Mouse (Mus musculus) neutrophil, adult 5-6 weeks (primary cell): ENCODE results near the gene Mt3. TPM values are rescaled to one million over a fixed set of nuclear protein-coding genes. Genes with fewer than 3 reads are reported as not detected.

Experiments used
- ATAC-seq: fragments of 151-379, 151-347 bp; 2 replicates; pipeline ENCODE4 v1.8.0; 2017; ENCODE audit warnings: mild to moderate bottlenecking, moderate TSS enrichment; ENCODE audit not compliant: insufficient number of reproducible peaks, poor library complexity, low FRiP score, severe bottlenecking; ENCODE audit errors: extremely low read depth
- total RNA-seq: library from RNA; stranded (forward); fragments of 200-1000 nt; gene quantifications from 2 replicates; pipeline ENCODE4 v1.2.3, GENCODE M21; 2017

Gene Mt3
- total RNA-seq, 1 experiment from 2014 or later = not detected

- no peak for ATAC-seq
These were observed 28.1 kb downstream of the Mt3 start for GRCm38 (mm10) chr8:94180561-94180908.

DNA sequence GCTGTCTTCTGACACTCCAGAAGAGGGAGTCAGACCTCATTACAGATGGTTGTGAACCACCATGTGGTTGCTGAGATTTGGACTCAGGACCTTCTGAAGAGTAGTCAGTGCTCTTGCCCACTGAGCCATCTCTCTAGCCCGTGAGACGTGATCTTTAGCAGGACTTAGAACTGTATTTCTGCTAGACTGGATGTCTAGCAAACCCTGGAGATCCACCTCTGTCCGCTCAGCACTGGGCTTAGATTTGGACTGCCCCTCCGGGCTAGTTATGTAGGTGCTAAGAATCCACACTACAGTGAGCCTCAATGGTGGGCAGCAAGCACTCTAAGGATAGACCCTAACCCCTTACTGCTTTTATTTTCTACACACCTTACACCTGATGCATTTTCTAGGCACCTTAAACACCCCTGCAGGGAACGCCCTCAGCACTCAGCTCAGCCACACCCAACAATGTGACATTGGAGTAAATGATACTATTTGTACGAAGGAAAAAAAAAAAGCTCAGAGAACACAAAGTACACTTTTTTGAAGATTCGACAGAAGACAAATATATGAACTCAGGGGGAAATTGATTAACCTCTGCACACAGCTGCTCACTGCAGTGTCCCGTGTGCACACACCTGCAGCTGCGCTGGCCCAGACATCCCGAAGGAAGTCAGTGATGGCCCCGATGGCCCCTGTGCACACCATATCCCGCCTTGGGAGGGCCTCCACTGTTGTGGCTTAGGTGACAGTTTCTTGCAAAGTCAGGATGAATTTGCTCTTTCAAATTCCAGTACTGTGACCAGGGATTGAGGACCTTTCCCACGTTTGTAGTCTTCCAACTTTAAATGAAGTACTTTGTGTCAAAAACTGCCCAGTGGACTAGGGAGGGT lies 29.9 kb downstream of the Mt3 start:
- ATAC-seq = no peak

GRCm38 (mm10) chr8:94183117-94183516 lies 30.7 kb downstream of the Mt3 start:
- ATAC-seq = peak; percentile 50

DNA sequence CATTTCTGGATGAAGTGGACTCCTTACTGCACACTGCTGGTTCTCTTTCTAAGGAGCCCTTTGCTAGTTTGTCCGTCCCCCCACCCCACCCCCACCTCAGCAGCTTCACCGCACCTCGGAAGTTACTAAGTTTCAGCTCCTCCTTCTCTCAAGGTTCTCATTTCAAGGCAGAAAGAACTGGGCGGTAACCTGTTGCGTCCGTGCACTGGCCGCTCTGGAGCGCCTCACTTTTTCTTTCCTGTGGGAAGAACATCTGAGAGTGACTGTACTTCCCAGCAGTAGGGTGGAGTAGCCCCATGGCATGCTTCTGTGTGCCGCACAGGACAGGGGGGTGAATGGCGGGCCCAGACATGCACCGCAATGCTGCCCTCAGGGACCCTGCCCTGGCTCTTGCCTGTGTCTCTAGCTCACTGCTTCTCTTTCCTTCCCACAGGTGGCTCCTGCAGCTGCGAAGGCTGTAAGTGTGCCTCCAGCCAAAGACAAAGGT lies 32.0 kb downstream of the Mt3 start:
- no peak for ATAC-seq

GRCm38 (mm10) chr8:94185791-94186190 lies 33.4 kb downstream of the Mt3 start:
- ATAC-seq = no peak

- peak; percentile 33; the same call in 1 of the 2 replicates for ATAC-seq
These were observed 34.1 kb downstream of the Mt3 start for GRCm38 (mm10) chr8:94186542-94186941.

- no peak for ATAC-seq
These were observed 35.0 kb downstream of the Mt3 start for GRCm38 (mm10) chr8:94187290-94188002.

DNA sequence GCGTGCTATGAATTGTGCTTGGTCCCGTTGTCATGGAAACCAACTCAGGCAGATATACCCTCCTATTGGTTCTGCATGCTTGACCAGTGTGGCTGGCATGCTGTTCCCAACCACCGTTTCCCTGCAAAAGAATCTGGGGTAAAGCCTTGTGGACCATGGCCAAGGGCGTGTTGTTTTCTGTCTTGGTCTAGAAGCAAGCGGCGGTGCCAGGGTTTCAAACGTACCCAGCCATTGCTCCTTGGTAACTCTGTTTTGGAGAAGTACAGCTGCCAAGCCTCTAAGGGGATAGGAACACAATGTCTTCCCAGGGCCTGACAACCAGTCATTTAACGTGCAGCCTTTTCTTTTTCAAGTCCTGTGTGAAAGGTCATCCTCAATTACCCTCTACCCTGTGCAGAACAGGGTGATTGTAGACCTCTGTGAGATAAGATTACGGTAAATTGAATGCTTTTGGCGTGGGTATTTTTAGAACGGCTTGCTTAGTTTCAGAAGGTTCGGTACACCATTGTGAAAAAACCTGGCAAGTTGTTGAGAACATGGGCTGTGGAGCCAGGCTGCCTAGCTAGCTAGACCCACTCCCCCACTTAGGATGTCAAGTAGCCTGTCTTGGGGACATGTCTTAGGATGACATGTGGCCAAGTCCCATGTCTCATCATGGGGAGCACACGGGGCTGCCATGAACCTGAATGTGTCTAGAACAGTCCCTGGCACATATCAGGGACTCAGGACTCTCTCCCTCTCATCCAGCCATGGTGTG lies 37.0 kb downstream of the Mt3 start:
- ATAC-seq = no peak

DNA sequence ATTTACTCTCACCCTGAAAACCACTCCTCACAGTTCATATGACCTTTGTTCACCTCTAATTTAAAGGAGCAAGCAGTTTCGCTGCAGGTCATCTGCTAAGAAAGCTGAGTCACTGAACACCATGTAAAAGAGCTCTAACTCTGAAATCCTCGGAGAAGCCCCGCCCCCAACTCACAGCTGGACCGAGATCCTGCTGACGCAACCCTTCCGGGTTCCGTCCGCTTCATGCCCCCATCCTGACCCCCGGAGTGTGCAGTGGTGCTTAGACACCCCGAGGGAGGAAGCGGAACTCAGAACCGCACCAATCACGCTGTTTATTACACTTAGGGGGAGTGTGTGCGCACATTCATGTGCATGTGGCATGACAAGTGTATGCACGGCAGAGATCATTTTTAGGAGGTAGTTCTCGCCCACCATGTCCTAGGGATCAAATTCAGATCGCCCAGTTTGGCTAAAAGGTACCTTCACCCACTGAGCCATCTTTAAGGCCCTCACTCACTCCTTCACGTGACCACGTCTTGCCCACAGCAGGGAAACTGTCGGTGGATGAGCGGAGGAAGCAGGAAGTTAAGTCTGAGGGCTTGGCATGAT lies 38.8 kb downstream of the Mt3 start:
- peak; percentile 91 for ATAC-seq

- ATAC-seq = no peak
These were observed 40.5 kb downstream of the Mt3 start for GRCm38 (mm10) chr8:94192926-94193325.

- no peak for ATAC-seq
These were observed 42.3 kb downstream of the Mt3 start for GRCm38 (mm10) chr8:94194591-94195223.

DNA sequence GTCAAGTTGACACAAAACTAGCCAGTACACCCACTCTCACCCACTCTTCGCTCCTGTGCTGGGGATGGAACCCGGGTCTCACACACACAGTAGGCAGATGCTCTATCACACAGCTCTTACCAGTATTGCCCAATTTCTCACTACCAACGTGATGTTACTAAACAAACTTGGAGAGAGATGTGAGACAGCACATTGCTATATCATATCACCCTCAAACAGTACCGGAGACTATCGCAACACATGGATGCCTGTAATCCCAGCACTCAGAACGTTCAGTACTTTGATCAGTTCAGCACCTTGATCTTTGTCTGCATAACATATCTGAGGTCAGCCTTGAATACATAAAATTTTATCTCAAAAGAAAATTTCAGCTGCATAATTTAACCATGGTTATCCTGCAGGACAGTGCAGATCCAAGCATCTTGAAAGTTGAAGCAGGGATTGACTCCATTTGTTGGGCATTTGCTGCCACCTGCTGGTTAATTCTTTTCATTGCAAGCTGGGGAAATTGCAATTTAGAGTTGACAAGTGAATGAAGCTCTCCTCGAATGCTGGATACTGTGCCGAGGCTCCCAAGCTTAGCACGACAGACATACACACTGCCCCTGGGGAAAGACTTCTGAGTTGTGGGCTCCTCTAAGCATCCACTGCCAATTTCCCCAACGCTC lies 46.9 kb downstream of the Mt3 start:
- peak; percentile 67; the same call in 1 of the 2 replicates for ATAC-seq

Other genes with a start within 250 kb of the Mt3 start
- 108 and 112 TPM in 2 replicates for gene Amfr, start 139.8 kb upstream of the Mt3 start, total RNA-seq
- gene Nudt21, start 115.6 kb upstream of the Mt3 start, total RNA-seq = 41.6 and 59.9 TPM in 2 replicates
- gene Ogfod1, start 115.4 kb upstream of the Mt3 start, total RNA-seq = 10.5 and 10.7 TPM in 2 replicates
- gene Bbs2, start 53.7 kb upstream of the Mt3 start, total RNA-seq = 16.3 and 19.9 TPM in 2 replicates
- not detected in 2 replicates for gene Mt4, start 15.4 kb upstream of the Mt3 start, total RNA-seq
- gene Mt2, start 20.1 kb downstream of the Mt3 start, total RNA-seq = not detected in 2 replicates
- gene Mt1, start 26.5 kb downstream of the Mt3 start, total RNA-seq = 5.2 TPM in 1 of 2 replicates, not detected in the other
- 13.6 and 14.1 TPM in 2 replicates for gene Nup93, start 62.0 kb downstream of the Mt3 start, total RNA-seq
- gene Slc12a3, start 176.6 kb downstream of the Mt3 start, total RNA-seq = 0.86 and 3.1 TPM in 2 replicates
- 142 and 154 TPM in 2 replicates for gene Herpud1, start 233.8 kb downstream of the Mt3 start, total RNA-seq